Mouse (Mus musculus) G1E (cell line): Measurements from ENCODE around the gene Fam222b. TPM values are rescaled to one million over a fixed set of nuclear protein-coding genes. Genes with fewer than 3 reads are reported as not detected.

Experiments used
- ATAC-seq: 2 replicates; pipeline ENCODE4 v1.8.0; 2016; ENCODE audit warnings: mild to moderate bottlenecking; ENCODE audit not compliant: insufficient number of reproducible peaks, poor library complexity, low FRiP score, severe bottlenecking; ENCODE audit errors: extremely low read depth
- DNase-seq: peaks from one replicate; pipeline ENCODE4 v3.0.0; 2012; ENCODE audit warnings: low spot score
- H3K27me3 ChIP-seq: 2 replicates; pipeline ENCODE4 v1.6.1; 2012; ENCODE audit warnings: mild to moderate bottlenecking, low read length, inconsistent platforms; ENCODE audit not compliant: insufficient read depth
- H3K36me3 ChIP-seq: replicated peaks from 2 replicates; pipeline ENCODE3; 2012; ENCODE audit warnings: mild to moderate bottlenecking, inconsistent platforms
- H3K4me1 ChIP-seq: 2 replicates; pipeline ENCODE4 v1.6.1; 2012; ENCODE audit warnings: low read depth, low read length, inconsistent platforms, mixed read lengths; ENCODE audit not compliant: insufficient read depth
- H3K4me3 ChIP-seq: 2 replicates; pipeline ENCODE4 v1.5.1; 2012; ENCODE audit warnings: low read depth, mild to moderate bottlenecking, inconsistent platforms, low read length, moderate library complexity, mixed read lengths
- H3K9me3 ChIP-seq: replicated peaks from 2 replicates; pipeline ENCODE4 v1.6.1; 2012; ENCODE audit warnings: inconsistent platforms
- CTCF ChIP-seq: IDR thresholded peaks from 2 replicates; pipeline ENCODE4 v1.5.1; 2012; ENCODE audit warnings: low read depth, low read length, inconsistent platforms, mixed read lengths
- GATA1 ChIP-seq: IDR thresholded peaks from 2 replicates; pipeline ENCODE4 v1.6.1; 2012; ENCODE audit warnings: borderline replicate concordance, low read length, inconsistent platforms, mixed read lengths
- GATA2 ChIP-seq: IDR thresholded peaks from 2 replicates; pipeline ENCODE4 v1.6.1; 2012; ENCODE audit warnings: low read depth, low read length, inconsistent platforms, borderline replicate concordance
- POLR2AphosphoS5 ChIP-seq: IDR thresholded peaks from 2 replicates; pipeline ENCODE4 v1.6.1; 2012; ENCODE audit warnings: low read depth, low read length, inconsistent platforms; ENCODE audit not compliant: insufficient replicate concordance
- TAL1 ChIP-seq: conservative IDR thresholded peaks from 2 replicates; pipeline ENCODE4 v1.6.1; 2012; ENCODE audit warnings: low read depth, low read length, inconsistent platforms, mixed read lengths
- polyA plus RNA-seq: library from polyadenylated mRNA; stranded (reverse); fragments of >175 nt; gene quantifications from 2 replicates; pipeline ENCODE4 v1.2.3, GENCODE M21; 2012
- total RNA-seq, 2 experiments: library from RNA; stranded (forward) in 1 of 2; stranded (reverse) in 1 of 2; fragments of 200-1000 nt in 1 of 2; fragments of >200 nt in 1 of 2; fragmentation: Nextera tagmentation in 1 of 2; gene quantifications; 2 replicates each; pipeline ENCODE4 v1.2.3; 2014 to 2017

Gene Fam222b
- total and polyA plus RNA-seq, 3 experiments = 1.5 to 28.9 (median 18.1) TPM

DNA sequence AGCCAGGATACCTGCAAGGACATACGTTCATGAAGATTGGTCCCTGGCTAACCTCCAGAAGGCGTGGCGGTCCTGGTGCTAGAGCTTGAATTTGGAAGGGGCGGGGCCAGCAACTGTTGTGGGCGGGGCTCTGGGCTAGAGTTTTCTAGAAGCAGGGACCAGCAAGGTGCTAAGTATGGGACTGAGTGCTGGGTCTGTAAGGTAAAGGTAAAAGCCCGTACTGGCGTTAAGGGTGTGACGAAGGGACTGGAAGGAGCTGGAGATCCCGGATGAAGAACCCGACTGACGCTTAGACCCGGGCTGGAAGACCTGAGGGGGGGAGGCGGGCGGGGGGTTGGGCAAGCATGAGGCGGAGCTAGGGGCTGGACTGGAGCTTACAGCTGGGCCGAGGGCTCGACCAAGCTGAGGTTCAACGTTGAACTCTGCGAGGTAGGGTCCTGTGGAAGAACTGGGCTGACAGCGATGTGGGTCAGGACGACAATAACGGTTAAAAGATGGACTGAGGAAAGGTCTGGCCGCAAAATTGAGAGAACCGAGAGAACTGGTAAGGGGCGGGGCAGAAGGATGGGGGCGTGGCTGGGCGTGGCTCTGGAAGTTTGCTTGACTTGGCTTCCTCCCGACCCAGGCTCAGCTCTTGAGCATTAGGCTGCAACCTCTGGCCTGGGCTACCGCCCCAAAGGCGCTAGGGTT is 100.1 kb downstream of the Fam222b start:
- peaks cover 29% of the 10 kb centered on the region for H3K4me1 ChIP-seq
- H3K27me3 ChIP-seq = peaks cover 48% of the 10 kb centered on the region
- peak; percentile 48 for DNase-seq
- no peak for ATAC-seq
- TF ChIP-seq POLR2AphosphoS5 = no peak
- no peak for TF ChIP-seq GATA2
- no peak for TF ChIP-seq CTCF
- TF ChIP-seq GATA1 = no peak
- no peak for TF ChIP-seq TAL1
- H3K9me3 ChIP-seq = no peaks in the 10 kb centered on the region
- H3K36me3 ChIP-seq = no peaks in the 10 kb centered on the region
- peak overlapping the region; percentile 71 for H3K4me3 ChIP-seq

DNA sequence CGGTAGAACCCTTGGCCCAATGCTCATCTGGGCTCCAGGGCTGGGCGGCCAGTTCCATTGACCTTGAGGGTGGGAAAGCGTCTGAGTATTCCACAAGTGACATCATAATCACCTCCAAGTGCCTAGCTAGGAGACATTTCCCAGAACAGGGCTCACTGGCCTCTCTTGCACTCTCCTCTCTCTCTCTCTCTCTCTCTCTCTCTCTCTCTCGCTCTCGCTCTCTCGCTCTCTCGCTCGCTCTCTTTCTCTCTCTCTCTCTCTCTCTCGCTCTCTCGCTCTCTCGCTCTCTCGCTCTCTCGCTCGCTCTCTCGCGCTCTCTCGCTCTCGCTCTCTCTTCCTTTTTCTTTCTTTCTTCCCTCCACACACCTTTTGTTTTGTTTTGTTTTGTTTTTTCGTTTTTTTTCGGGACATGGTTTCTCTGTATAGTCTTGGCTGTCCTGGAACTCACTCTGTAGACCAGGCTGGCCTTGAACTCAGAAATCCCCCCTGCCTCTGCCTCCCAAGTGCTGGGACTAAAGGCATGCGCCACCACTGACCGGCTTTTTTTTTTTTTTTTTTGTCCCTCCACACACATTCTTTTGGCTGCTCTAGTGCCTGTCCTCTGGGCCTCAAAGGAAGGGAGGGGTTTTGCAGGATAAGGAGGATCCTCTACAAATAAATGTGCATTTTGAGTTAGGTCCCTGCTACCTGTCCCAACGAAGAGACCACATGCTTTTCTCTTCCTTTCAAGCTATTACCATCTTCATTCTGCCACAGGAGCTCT is 100.8 kb downstream of the Fam222b start:
- no peaks in the 10 kb centered on the region for H3K36me3 ChIP-seq
- DNase-seq (no peak), ATAC-seq (no peak)
- TF ChIP-seq POLR2AphosphoS5 (no peak), TAL1 (no peak), GATA2 (no peak), CTCF (no peak), GATA1 (no peak)
- no peaks in the 10 kb centered on the region for H3K9me3 ChIP-seq
- H3K27me3 ChIP-seq = peaks cover 41% of the 10 kb centered on the region
- peak overlapping the region; percentile 71 for H3K4me3 ChIP-seq
- peaks cover 25% of the 10 kb centered on the region for H3K4me1 ChIP-seq

DNA sequence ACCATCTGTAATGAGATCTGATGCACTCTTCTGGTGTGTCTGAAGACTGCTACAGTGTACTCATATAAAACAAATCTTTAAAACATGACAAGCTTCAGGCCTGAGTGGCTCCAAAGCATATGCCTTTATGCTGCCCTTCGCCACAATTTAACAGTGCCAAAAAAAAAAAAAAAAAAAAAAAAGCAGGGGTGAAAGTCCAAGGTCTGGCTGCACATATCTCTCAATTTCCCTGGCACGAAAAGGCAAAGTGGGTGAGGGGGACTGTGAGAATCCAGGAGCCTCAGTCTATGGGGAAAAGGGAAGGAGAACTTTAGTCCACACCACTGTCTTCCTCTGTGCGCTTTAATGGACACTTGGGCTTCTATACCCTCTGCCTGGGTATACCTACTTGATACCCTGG is 107.9 kb downstream of the Fam222b start:
- DNase-seq = no peak
- peaks cover 3% of the 10 kb centered on the region for H3K4me1 ChIP-seq
- peaks cover 55% of the 10 kb centered on the region for H3K36me3 ChIP-seq
- no peak for ATAC-seq
- no peaks in the 10 kb centered on the region for H3K9me3 ChIP-seq
- H3K4me3 ChIP-seq = no peak overlapping the region
- H3K27me3 ChIP-seq = no peaks in the 10 kb centered on the region
- TF ChIP-seq CTCF (no peak), GATA2 (no peak), GATA1 (no peak), POLR2AphosphoS5 (no peak), TAL1 (no peak)

GRCm38 (mm10) chr11:78204287-78204686 is 109.8 kb downstream of the Fam222b start:
- no peak for DNase-seq
- H3K36me3 ChIP-seq = peaks cover 74% of the 10 kb centered on the region
- peaks cover 3% of the 10 kb centered on the region for H3K4me1 ChIP-seq
- no peak overlapping the region for H3K4me3 ChIP-seq
- TF ChIP-seq GATA1 (no peak), POLR2AphosphoS5 (no peak), TAL1 (no peak), CTCF (no peak), GATA2 (no peak)
- H3K9me3 ChIP-seq = no peaks in the 10 kb centered on the region
- no peak for ATAC-seq
- no peaks in the 10 kb centered on the region for H3K27me3 ChIP-seq

DNA sequence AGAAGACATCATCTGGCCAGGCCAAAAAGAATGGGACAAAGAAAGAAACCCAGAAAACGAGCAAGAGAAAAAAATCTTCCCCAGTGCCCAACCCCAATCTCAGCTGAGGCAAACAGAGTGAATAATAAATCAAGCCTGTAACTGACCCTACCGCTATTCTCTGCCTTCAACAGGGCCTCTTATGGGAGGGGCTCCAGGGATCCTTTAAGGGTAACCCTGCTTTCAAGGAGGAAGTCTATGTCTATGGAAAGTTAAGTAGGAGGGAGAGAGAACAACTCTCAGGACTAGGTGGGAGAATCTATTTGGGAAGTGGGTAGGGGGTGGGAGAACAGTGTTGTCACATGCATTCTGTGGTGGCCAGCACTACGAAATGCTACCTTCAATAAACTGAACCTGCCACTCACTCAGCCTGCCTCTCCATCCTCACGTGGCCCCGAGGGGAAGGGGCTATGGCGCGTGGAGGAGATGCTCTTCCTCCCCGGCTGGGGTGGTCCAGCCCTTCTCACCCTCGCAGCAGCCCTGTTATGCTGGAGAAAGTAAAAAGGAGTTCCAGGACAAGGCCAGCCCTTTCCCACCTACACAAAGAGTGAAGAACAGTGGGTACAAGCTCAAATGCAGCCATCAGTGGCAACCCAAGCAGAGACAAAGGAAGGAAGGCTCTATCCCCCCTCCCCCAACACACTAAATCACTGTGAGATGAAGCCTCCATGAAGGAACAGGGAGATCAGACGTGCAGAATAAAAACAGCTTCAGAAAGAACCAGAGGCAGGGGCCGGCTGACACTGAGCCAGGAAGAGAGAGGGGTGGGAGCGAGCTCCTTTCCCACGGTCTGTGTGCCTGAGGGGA is 111.1 kb downstream of the Fam222b start:
- ATAC-seq (no peak), DNase-seq (no peak)
- H3K9me3 ChIP-seq = no peaks in the 10 kb centered on the region
- peaks cover 87% of the 10 kb centered on the region for H3K36me3 ChIP-seq
- TF ChIP-seq POLR2AphosphoS5 = no peak; the same call in 1 of the 2 replicates
- no peak for TF ChIP-seq GATA1
- no peak for TF ChIP-seq CTCF
- no peak for TF ChIP-seq TAL1
- no peak for TF ChIP-seq GATA2
- no peaks in the 10 kb centered on the region for H3K27me3 ChIP-seq
- no peak overlapping the region for H3K4me3 ChIP-seq
- H3K4me1 ChIP-seq = peaks cover 3% of the 10 kb centered on the region

Other genes with a start within 250 kb of the Fam222b start
- gene Pipox, start 200.6 kb upstream of the Fam222b start, total RNA-seq (2014; fragmentation: Nextera tagmentation) = not detected in 2 replicates
- gene Pipox, start 200.6 kb upstream of the Fam222b start, total RNA-seq (2017) = 0.17 TPM in 1 of 2 replicates, not detected in the other
- gene Pipox, start 200.6 kb upstream of the Fam222b start, polyA plus RNA-seq = not detected in 2 replicates
- gene Sez6, start 163.9 kb upstream of the Fam222b start, total RNA-seq (2014; fragmentation: Nextera tagmentation) = not detected in 2 replicates
- 0.11 TPM in 1 of 2 replicates, not detected in the other for gene Sez6, start 163.9 kb upstream of the Fam222b start, total RNA-seq (2017)
- gene Sez6, start 163.9 kb upstream of the Fam222b start, polyA plus RNA-seq = 0.03 and 0.10 TPM in 2 replicates
- 157 and 172 TPM in 2 replicates for gene Phf12, start 111.9 kb upstream of the Fam222b start, total RNA-seq (2014; fragmentation: Nextera tagmentation)
- 23.0 and 24.7 TPM in 2 replicates for gene Phf12, start 111.9 kb upstream of the Fam222b start, total RNA-seq (2017)
- 212 and 215 TPM in 2 replicates for gene Phf12, start 111.9 kb upstream of the Fam222b start, polyA plus RNA-seq
- gene Dhrs13, start 62.4 kb upstream of the Fam222b start, total RNA-seq (2014; fragmentation: Nextera tagmentation) = 7.2 and 11.0 TPM in 2 replicates
- 9.2 and 10.0 TPM in 2 replicates for gene Dhrs13, start 62.4 kb upstream of the Fam222b start, total RNA-seq (2017)
- gene Dhrs13, start 62.4 kb upstream of the Fam222b start, polyA plus RNA-seq = 6.9 and 7.9 TPM in 2 replicates
- gene Flot2, start 56.7 kb upstream of the Fam222b start, total RNA-seq (2014; fragmentation: Nextera tagmentation) = 18.0 and 19.4 TPM in 2 replicates
- gene Flot2, start 56.7 kb upstream of the Fam222b start, total RNA-seq (2017) = 20.6 and 21.3 TPM in 2 replicates
- 13.8 and 15.6 TPM in 2 replicates for gene Flot2, start 56.7 kb upstream of the Fam222b start, polyA plus RNA-seq
- 60.3 and 65.4 TPM in 2 replicates for gene Eral1, start 14.3 kb upstream of the Fam222b start, total RNA-seq (2014; fragmentation: Nextera tagmentation)
- gene Eral1, start 14.3 kb upstream of the Fam222b start, total RNA-seq (2017) = 35.0 and 35.7 TPM in 2 replicates
- 5.0 and 8.7 TPM in 2 replicates for gene Eral1, start 14.3 kb upstream of the Fam222b start, polyA plus RNA-seq
- 26.2 and 42.8 TPM in 2 replicates for gene Traf4, start 70.9 kb downstream of the Fam222b start, total RNA-seq (2014; fragmentation: Nextera tagmentation)
- gene Traf4, start 70.9 kb downstream of the Fam222b start, total RNA-seq (2017) = 7.0 and 9.2 TPM in 2 replicates
- 53.0 and 74.4 TPM in 2 replicates for gene Traf4, start 70.9 kb downstream of the Fam222b start, polyA plus RNA-seq
- 7.8 and 14.8 TPM in 2 replicates for gene Nek8, start 82.0 kb downstream of the Fam222b start, total RNA-seq (2014; fragmentation: Nextera tagmentation)
- 7.8 and 9.9 TPM in 2 replicates for gene Nek8, start 82.0 kb downstream of the Fam222b start, total RNA-seq (2017)
- gene Nek8, start 82.0 kb downstream of the Fam222b start, polyA plus RNA-seq = 7.3 and 8.5 TPM in 2 replicates
- 14.7 and 15.5 TPM in 2 replicates for gene Tlcd1, start 82.1 kb downstream of the Fam222b start, total RNA-seq (2014; fragmentation: Nextera tagmentation)
- gene Tlcd1, start 82.1 kb downstream of the Fam222b start, total RNA-seq (2017) = 6.7 TPM in 2 replicates
- 47.8 and 59.3 TPM in 2 replicates for gene Tlcd1, start 82.1 kb downstream of the Fam222b start, polyA plus RNA-seq
- 1,467 and 1,695 TPM in 2 replicates for gene Rpl23a, start 88.9 kb downstream of the Fam222b start, total RNA-seq (2014; fragmentation: Nextera tagmentation)
- 2,502 and 2,557 TPM in 2 replicates for gene Rpl23a, start 88.9 kb downstream of the Fam222b start, total RNA-seq (2017)
- gene Rpl23a, start 88.9 kb downstream of the Fam222b start, polyA plus RNA-seq = 844 and 2,130 TPM in 2 replicates
- 0.60 TPM in 1 of 2 replicates, not detected in the other for gene Rab34, start 93.8 kb downstream of the Fam222b start, total RNA-seq (2014; fragmentation: Nextera tagmentation)
- not detected in 2 replicates for gene Rab34, start 93.8 kb downstream of the Fam222b start, total RNA-seq (2017)
- gene Rab34, start 93.8 kb downstream of the Fam222b start, polyA plus RNA-seq = 0.52 and 0.95 TPM in 2 replicates
- not detected in 2 replicates for gene Proca1, start 98.7 kb downstream of the Fam222b start, total RNA-seq (2014; fragmentation: Nextera tagmentation)
- gene Proca1, start 98.7 kb downstream of the Fam222b start, total RNA-seq (2017) = 0.22 TPM in 1 of 2 replicates, not detected in the other
- gene Proca1, start 98.7 kb downstream of the Fam222b start, polyA plus RNA-seq = not detected in 2 replicates
- 19.5 and 22.7 TPM in 2 replicates for gene Sdf2, start 151.1 kb downstream of the Fam222b start, total RNA-seq (2014; fragmentation: Nextera tagmentation)
- 31.5 and 41.4 TPM in 2 replicates for gene Sdf2, start 151.1 kb downstream of the Fam222b start, total RNA-seq (2017)
- 2.3 and 7.8 TPM in 2 replicates for gene Sdf2, start 151.1 kb downstream of the Fam222b start, polyA plus RNA-seq
- gene Supt6, start 151.3 kb downstream of the Fam222b start, total RNA-seq (2014; fragmentation: Nextera tagmentation) = 118 and 127 TPM in 2 replicates
- gene Supt6, start 151.3 kb downstream of the Fam222b start, total RNA-seq (2017) = 34.5 and 44.9 TPM in 2 replicates
- gene Supt6, start 151.3 kb downstream of the Fam222b start, polyA plus RNA-seq = 129 and 137 TPM in 2 replicates
- gene 2610507B11Rik, start 167.1 kb downstream of the Fam222b start, total RNA-seq (2014; fragmentation: Nextera tagmentation) = 95.8 and 113 TPM in 2 replicates
- gene 2610507B11Rik, start 167.1 kb downstream of the Fam222b start, total RNA-seq (2017) = 53.9 and 55.8 TPM in 2 replicates
- 63.8 and 70.6 TPM in 2 replicates for gene 2610507B11Rik, start 167.1 kb downstream of the Fam222b start, polyA plus RNA-seq
- gene BC030499, start 196.2 kb downstream of the Fam222b start, total RNA-seq (2014; fragmentation: Nextera tagmentation) = 2.5 and 3.7 TPM in 2 replicates
- gene BC030499, start 196.2 kb downstream of the Fam222b start, total RNA-seq (2017) = 0.99 and 1.2 TPM in 2 replicates
- 0.04 TPM in 1 of 2 replicates, not detected in the other for gene BC030499, start 196.2 kb downstream of the Fam222b start, polyA plus RNA-seq
- gene Spag5, start 206.9 kb downstream of the Fam222b start, total RNA-seq (2014; fragmentation: Nextera tagmentation) = 70.7 and 71.3 TPM in 2 replicates
- gene Spag5, start 206.9 kb downstream of the Fam222b start, total RNA-seq (2017) = 60.8 and 66.5 TPM in 2 replicates
- 55.3 and 77.5 TPM in 2 replicates for gene Spag5, start 206.9 kb downstream of the Fam222b start, polyA plus RNA-seq
- gene Aldoc, start 228.3 kb downstream of the Fam222b start, total RNA-seq (2014; fragmentation: Nextera tagmentation) = 0.83 and 4.3 TPM in 2 replicates
- 10.2 and 12.9 TPM in 2 replicates for gene Aldoc, start 228.3 kb downstream of the Fam222b start, total RNA-seq (2017)
- gene Aldoc, start 228.3 kb downstream of the Fam222b start, polyA plus RNA-seq = 7.2 and 10.6 TPM in 2 replicates
- gene Pigs, start 233.8 kb downstream of the Fam222b start, total RNA-seq (2014; fragmentation: Nextera tagmentation) = 30.5 and 36.8 TPM in 2 replicates
- gene Pigs, start 233.8 kb downstream of the Fam222b start, total RNA-seq (2017) = 13.9 and 14.1 TPM in 2 replicates
- gene Pigs, start 233.8 kb downstream of the Fam222b start, polyA plus RNA-seq = 60.4 and 74.5 TPM in 2 replicates
- gene Unc119, start 248.8 kb downstream of the Fam222b start, total RNA-seq (2014; fragmentation: Nextera tagmentation) = 4.3 and 6.7 TPM in 2 replicates
- 10.3 and 11.8 TPM in 2 replicates for gene Unc119, start 248.8 kb downstream of the Fam222b start, total RNA-seq (2017)
- gene Unc119, start 248.8 kb downstream of the Fam222b start, polyA plus RNA-seq = 8.2 and 8.8 TPM in 2 replicates